Mouse (Mus musculus): ENCODE data around the gene Zbtb20. TPM values are rescaled to one million over a fixed set of nuclear protein-coding genes. Genes with fewer than 3 reads are reported as not detected.
A peak's percentile ranks its signal among the peaks of the same experiment; 100 is the strongest.

Zbtb20 gene
- total RNA-seq, 4 experiments from 2014 or later = 199 to 236 (median 206) TPM

GRCm38 (mm10) chr16:43397629-43398323, 522.1 kb downstream of the Zbtb20 start:
- no peak for DNase-seq (ENCODE audit: low spot score)

DNA sequence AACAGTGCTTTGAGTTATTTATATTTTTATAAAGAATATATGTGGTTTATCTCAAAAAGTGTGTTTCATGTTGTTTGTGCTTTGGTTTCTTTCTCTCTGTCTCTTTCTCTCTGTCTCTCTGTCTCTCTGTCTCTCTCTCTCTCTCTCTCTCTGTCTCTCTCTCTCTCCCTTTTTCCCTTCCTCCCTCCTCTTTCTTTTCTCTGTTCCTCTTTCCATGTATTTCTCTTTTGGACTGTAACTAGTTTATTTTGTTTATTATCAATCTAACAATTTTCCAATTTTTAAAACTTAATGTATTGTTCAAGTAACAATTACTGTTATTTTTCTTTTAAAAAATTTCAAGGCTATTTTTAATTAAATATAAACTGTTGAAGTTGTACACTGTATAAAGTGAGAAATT, 523.7 kb downstream of the Zbtb20 start:
- DNase-seq (ENCODE audit: low spot score) = no peak

DNA sequence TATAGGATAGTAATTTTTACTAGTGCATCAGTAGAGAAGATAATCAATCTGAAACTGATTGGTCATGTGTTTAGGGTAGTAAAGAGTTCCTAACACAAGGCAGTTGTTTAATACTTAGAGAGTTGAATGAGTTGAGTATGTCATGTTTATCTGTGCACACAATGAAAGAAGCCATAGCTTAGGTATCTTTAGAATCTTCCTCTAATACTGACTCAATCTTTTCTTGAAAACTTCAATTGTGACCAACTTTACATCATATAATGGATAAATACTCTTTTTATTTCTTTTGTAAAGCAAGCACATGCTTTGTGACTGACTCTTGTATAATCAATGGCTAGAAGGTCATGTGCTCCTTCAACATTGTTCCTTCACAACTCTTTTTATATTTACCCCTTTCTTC, 524.4 kb downstream of the Zbtb20 start:
- DNase-seq (ENCODE audit: low spot score) = no peak

DNA sequence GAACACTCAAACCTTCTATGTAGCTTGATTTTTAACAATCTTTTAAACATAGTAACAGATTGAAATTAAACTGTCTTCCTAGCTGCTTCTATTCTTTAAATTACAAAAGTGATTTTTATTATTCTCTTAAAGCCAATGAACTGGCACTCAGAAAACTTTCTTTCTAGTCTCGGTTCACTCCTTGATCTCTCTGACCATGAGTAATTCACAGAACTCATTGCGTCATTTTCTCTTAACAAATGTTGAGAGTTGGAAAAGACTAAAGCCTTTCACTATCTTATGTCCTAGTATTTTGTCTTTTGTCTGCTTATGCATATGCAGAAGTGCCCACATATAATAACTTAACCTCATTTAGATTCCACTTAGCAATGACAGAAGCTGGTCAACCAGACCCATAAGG, 525.3 kb downstream of the Zbtb20 start:
- DNase-seq (ENCODE audit: low spot score) = no peak

DNA sequence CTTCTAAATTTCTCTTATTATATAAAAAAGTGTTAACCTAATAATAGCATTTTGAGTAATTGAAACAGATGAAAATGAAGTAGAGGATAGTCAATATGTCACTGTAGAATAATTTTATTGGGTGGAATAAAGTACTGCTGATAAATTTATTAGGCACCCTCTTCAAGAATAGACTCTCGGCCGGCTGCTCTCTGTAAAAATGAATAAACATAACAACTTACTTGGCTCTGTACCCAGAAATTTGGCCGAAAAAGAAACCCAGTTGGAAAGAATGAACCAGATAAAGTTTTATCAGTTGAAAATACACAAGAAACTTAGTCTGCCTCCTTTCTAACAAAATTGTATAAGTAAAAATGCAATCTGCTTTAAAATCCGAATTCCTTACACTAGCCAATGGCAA, 527.2 kb downstream of the Zbtb20 start:
- DNase-seq (ENCODE audit: low spot score) = no peak

DNA sequence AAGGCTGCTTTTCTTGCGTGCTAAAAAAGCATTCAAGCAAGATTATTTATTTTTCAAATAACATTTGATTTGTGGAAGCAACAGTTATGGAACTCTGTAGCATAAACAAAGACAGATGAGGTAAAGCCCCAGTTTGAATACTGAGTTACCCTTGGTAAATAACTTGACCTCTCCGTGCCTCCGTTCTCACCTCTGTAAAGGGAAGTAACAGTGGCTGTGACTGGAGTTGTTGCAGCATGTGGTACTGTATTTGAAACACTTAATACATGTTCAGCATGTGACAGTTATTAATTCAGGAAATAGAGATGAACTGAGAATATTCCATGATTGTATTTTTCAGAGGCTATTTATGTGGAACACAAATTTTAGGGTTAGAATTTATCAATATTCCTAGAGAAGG, 529.4 kb downstream of the Zbtb20 start:
- DNase-seq (ENCODE audit: low spot score) = no peak

- no peak for DNase-seq (ENCODE audit: low spot score)
These were observed 532.0 kb downstream of the Zbtb20 start for GRCm38 (mm10) chr16:43407594-43408142.

DNA sequence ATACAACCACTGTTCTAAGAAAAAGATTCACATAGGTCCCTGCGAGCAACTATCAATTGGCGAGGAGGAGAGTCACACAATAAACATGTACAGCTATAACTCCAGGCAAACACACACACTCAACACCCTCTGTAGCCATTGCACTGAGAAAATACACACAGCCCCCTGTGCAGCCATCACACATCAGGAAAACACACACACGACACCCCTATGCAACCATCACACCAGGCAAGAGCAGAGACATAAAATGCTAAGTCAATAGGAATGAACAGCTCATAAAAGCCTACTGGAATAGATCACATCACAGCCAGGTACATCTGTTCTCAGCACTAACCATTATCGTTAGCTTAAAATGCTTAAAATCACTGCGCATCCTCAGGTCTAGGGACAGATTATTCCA, 532.9 kb downstream of the Zbtb20 start:
- no peak for DNase-seq (ENCODE audit: low spot score)

DNA sequence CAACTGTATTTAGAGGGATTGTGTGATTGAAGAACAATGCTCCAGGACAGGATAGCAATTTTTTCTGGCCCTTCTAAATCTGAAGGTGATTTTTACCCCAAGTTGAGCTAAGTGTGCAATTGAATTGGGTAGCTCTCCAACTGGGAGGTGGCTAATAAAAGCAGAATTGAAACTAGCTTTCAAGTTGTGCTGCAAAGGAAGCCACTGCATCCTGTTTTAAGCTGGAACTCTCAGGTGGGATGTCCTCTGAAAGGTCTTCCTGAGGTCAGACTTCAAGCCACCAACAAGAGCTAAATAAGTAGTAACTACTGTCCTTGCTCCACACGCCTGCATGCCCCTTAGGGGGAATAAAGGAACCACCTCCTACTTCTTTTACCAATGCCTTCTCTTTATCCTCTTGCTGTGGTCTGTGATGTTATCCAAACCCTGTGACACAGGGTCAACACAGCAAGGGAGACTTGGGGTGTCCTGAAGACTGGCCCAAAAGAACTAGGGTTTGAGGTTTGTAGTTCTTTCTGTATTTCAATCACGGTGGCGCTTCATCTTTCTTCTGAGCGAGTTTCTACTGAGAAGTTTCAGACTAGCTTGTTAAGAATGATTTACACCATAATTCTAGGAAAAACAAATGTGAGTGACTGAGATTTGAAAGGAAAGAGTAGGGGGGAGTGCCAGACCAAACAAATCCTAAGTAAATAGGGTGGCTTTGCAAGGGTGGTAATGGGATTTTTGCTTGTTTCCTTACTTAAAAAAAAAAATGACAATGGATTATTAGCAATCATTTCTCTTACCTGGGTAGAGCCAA, 533.6 kb downstream of the Zbtb20 start:
- peak; percentile 66 for DNase-seq (ENCODE audit: low spot score)

DNA sequence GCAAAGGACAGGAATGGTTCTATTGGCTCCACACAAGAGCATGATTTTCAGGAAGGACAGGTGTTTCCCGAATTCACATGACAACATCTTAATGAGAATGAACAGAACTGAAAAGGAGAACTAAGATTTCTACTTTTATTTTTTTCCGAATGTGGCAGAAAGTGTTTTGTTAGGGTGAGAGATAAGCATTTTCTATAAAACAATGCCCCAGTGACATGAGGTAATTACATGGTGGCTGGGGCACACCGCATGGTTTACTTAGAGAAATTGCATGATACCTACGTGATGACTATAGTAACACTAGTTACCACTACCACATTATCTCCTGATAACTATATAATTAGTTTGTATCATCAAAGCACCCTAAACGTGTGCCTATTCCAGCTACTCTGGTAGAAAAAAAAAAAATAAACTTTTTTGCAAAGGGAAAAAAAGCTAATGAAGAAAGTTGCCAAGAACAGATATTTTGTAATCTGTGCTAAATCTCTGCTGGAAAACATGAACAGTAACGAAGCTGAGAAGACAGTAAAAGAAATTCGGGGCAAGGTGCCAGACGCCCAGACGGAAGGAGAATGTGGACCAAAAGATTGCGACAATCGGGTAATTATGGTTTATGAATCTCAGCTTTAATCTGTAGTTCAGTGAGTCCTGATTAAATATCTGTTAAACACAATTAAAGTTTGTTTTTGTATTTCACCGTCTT, 534.4 kb downstream of the Zbtb20 start:
- no peak for DNase-seq (ENCODE audit: low spot score)

DNA sequence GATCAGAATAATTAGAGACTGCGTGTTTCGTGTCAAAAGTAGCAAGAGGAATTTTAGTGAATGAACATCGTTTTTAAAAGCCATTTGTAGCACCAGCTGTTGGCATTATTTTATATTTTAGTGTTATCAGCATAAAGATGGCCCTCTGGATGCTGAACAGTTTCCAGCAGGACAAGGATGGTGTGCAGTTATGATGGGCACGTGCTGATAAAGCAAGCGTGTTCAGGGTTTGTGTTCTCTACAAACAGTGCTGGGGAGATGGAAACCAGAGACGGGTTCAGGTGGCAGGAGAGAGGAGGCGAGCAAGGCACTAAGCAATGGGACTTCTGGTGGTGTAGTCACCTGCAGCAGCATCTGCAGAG, 534.9 kb downstream of the Zbtb20 start:
- no peak for DNase-seq (ENCODE audit: low spot score)

DNA sequence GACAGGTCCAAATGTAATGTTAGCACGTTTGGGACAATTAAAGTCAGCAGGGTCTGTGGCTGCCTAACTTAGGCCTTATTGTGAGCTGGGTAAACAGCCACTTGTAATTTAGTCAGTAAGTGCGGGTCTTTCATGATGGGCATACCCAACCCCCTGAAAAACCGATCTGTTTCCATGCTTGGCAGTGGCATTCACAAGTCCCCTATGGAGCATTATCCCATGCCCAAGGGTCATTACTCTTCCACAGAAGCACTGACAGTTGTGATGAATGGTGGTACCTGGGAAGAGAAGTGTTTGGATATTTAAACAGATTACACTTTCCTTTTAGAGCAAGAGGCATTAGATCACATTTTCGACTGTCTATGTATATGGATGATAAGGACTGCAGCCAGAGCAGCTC, 540.2 kb downstream of the Zbtb20 start:
- no peak for DNase-seq (ENCODE audit: low spot score)

DNA sequence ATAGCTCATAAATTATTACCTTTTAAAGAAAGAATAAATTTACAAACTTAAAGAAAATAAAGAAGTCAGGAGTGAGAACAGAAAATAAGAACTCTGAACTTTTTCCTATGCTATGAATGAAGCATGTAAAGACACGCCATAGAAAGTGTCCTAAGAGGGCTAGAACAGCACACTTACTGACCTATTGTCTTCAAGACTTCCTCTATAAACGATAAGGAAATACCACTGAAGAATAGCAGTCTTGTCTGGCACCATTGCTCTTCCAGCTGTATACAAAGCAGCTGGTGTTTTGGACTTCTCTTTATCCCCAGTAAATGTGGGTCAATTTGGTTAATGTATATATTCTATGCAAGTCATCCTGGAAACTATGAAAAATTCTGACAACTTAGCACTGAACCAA, 544.2 kb downstream of the Zbtb20 start:
- no peak for DNase-seq (ENCODE audit: low spot score)

DNA sequence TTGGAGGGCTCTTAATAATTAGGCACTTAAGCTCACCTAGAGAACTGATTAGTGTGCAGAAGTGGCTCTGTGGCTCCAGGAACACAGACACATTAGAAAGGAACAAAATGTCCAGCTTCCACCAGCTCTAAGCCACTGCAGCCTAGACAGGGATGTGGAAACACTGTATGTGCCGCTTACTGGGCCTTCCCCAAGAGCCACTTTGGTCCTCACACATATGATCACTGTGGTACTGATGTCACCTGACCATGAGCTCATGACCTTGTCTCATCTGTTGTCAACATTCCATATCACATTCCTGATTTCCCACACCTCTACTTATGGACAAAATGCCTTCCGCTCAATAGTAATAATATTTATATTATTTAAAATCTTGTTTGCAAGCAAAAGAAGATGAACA, 553.3 kb downstream of the Zbtb20 start:
- DNase-seq (ENCODE audit: low spot score) = no peak

- DNase-seq (ENCODE audit: low spot score) = peak; percentile 31
These were observed 554.3 kb downstream of the Zbtb20 start for GRCm38 (mm10) chr16:43430030-43430429.

DNA sequence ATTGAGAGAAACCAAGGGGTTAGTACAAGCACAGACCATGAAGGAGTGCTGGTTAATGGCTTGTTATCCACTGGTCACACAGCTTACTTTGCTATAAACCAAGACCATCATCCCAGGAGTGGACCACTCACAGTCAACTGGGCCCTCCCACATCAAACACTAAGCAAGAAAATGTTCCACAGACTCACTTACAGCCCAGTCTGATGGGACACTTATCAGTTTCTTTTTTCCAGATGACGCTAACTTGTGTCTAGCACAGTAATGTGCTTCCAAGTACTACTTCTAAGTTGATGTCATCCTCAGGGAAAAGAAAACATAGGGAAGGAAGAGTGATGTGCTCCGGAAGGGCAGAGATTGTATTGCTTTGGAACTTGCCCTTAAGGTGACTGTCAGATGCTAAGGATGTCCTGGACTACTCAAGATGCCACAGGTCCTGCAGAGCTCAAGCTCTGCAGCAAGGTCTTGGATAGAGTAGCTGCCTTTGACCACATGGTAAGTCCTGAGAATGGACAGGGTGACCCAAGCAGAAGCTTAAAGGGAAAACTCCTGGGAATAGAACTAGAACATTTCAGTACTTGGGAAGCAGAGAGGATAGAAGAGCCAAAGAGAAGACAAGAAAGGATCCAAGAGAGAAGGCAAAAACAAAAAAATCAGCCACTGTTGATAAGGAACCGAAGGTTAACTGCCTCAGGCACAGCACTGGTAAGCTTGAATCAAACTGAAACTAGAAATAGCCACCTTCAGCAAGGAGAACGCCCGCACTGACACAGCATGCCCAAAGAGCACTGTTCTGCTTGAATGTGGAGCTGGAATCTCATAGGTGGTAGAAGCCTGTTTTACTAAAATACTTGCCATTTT, 556.1 kb downstream of the Zbtb20 start:
- DNase-seq (ENCODE audit: low spot score) = peak; percentile 69

DNA sequence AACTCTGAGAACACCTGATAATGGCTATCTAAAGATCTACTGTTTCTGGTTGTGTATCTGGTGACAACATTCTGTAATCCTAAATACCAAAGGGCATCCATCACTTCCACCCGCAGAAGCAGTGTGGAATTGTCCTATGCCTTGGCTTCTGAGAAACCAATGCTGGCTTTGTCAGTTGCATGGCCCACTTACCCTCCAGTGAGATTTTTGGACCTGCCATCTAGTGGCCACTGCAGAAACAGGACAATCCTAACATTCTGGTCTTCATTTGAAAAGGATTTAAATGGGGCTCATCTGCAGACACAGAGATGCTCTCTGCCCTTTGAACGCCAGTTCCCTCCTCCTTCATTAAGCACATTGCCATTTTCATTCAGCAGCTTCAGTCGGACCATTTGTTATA, 559.3 kb downstream of the Zbtb20 start:
- no peak for DNase-seq (ENCODE audit: low spot score)

DNA sequence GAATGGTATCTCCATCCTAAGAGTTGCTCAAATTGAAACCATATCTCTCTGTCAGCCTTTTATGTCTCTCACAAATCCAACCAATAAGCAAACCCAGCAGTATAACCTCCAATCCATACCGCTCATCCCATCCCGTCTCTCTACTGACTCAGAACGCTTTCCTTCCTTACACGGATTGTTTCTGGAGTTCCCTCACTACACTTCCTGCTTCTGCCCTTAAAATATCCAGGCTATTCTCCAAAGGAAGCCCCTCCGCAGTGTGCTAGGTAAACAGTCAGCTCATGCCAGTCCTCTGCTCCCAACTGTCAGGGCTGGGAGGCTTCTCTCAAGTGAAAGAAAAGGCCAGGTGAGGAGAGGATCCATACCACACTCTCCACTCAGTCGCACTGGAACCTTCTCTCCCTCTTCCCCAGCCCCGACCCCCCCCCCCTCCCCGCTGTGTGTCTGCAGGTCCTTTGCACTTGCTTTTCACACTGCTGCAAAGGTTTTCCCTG, 563.2 kb downstream of the Zbtb20 start:
- peak; percentile 28 for DNase-seq (ENCODE audit: low spot score)

DNA sequence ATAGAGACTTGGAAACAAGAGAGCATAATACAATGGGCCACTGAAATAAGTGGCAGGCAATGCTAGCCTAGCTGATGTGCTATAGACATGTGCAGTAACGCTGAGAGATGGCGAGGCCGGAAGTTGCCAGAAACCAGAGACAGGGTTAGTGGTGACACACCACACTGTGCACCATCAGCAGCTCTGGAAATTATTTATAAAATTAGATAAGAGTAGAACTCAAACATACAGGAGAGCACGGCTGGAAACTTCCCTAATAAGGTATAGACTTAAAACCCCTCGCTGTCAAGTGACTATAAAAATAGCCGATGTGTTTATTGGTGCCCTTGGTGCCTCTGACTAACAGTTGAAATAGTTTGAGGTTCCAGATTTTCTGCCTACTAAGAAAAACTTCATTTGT, 565.7 kb downstream of the Zbtb20 start:
- no peak for DNase-seq (ENCODE audit: low spot score)

DNA sequence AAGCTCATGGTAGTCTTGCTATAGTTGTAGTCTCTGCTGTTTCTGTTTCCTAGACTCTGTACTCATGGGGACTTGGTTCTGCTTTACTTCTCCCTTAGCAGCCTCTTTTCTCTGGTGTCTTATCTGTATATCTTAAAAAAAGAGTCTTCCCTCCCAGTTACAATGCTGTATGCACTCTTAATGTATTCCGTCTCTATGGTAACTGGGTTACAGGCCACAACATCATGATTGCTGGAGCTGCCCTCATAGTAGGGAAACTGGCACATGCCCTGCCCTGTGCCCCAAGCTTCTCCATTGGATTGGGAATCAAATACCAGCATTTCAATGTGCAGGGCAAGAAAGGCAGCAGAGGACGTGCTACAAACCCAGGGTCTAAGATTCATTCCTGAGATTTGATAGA, 567.4 kb downstream of the Zbtb20 start:
- DNase-seq (ENCODE audit: low spot score) = no peak

Measured in heart, adult 8-10 months (tissue).